Mouse (Mus musculus) thymus, adult 2 months (tissue): ENCODE measurements at regions not wholly inside any gene's neighbourhood (a gene's known extent, or its start where the extent isn't known, plus 50 kb on each side); places are given as distances from the start of the nearest gene placed in this dataset.

Experiments
- CTCF ChIP-seq: fragments of 200-500 bp; IDR thresholded peaks from 2 replicates; pipeline ENCODE4 v1.5.1; 2012; ENCODE audit warnings: mild to moderate bottlenecking, control low read depth, low read length, moderate library complexity, borderline replicate concordance; ENCODE audit not compliant: control insufficient read depth, poor library complexity, insufficient read depth; ENCODE audit errors: extremely low read depth
- POLR2A ChIP-seq: fragments of 200-500 bp; IDR thresholded peaks from 2 replicates; pipeline ENCODE4 v1.6.1; 2012; ENCODE audit warnings: mild to moderate bottlenecking, low read length, control low read depth, moderate library complexity; ENCODE audit not compliant: control insufficient read depth, poor library complexity, insufficient read depth; ENCODE audit errors: extremely low read depth

DNA sequence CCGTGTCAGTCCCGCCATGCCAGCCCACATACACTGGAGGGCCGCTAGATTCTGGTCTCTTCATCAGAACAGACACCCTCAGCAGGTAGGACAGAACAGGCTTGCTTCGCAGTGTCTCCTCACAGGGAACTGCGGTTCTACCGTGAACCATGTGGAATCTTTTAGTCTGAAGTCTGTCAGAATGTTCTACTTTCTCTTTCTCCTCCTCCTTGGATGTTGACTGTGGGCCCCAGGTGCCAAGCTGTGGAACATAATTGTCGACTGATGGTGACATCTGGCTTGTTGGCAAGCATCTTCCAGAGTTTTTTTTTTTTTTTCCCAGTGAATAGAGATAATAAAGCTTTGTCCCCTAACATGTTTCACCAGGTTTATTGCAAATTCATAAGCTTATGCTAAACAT lies 91.3 kb upstream of the Cnr1 start:
- no peak for TF ChIP-seq POLR2A
- no peak for TF ChIP-seq CTCF
